Mouse (Mus musculus) cerebellum, adult 2 months (tissue): ENCODE data around the gene Rps7.

Source experiments
- CTCF ChIP-seq: fragments of 200-500 bp; IDR thresholded peaks from 2 replicates; pipeline ENCODE4 v1.5.1; 2011; ENCODE audit warnings: low read depth, mild to moderate bottlenecking, control low read depth, low read length, moderate library complexity, borderline replicate concordance; ENCODE audit not compliant: insufficient read depth
- POLR2A ChIP-seq: fragments of 200-500 bp; IDR thresholded peaks from 2 replicates; pipeline ENCODE4 v1.6.1; 2011; ENCODE audit warnings: low read length, control low read depth, borderline replicate concordance; ENCODE audit not compliant: insufficient read depth

DNA sequence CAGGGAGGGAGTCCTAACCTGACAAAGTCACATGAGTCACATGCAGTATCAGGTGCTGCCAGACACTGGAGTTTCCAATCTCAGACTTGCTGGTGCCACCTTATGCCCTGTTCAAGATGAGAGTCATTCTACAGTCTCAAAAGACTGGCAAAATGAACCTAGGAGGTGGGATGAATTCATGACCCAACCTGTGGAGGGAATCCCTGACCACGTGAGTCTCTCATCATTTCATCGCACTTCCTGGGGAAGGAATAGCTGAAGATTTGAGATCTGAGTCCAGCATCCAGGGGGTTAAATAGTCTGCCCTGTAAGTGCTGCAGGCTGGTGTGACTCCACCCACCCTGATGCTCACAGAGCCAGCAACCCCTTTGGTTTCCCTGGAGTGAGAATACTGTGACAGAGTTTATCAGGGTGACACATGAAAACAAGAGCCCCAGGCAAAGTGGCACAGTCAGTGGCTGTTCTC, 37.2 kb downstream of the Rps7 start:
- no peak for TF ChIP-seq CTCF
- TF ChIP-seq POLR2A, result no peak
